ENCODE assay signal across 1 mouse cellular context in genomic region chr19:10183299-10183983, GRCm38 (mm10).
TF ChIP-seq lines count a peak whose summit lies in the region.

No protein-coding gene starts in this region.

TF ChIP-seq in MEL, 35 proteins besides CTCF, POLR2A, EP300 and RAD21:
- TF ChIP-seq TCF12 (IDR thresholded peaks at IDR 0.05; ENCODE audit: low read depth, low read length): no peak
- no peak for TF ChIP-seq E2F4 (IDR thresholded peaks at IDR 0.05; ENCODE audit: borderline replicate concordance, low read depth, low read length)
- TF ChIP-seq TBP (IDR thresholded peaks at IDR 0.05; ENCODE audit: low read depth, low read length): 0 out of 2 replicates have a peak, but pooled peaks have one; percentile 38
- TF ChIP-seq USF1 (IDR thresholded peaks at IDR 0.05; ENCODE audit: low read depth, low read length): no peak
- no peak for TF ChIP-seq ZNF384 (IDR thresholded peaks at IDR 0.05; ENCODE audit: low read depth, low read length)
- TF ChIP-seq MYB (IDR thresholded peaks at IDR 0.05; ENCODE audit: low read depth, low read length): 0 out of 2 replicates have a peak, but pooled peaks have one; percentile 17
- no peak for TF ChIP-seq RCOR1 (IDR thresholded peaks at IDR 0.05; ENCODE audit: low read depth, low read length)
- TF ChIP-seq GABPA (IDR thresholded peaks at IDR 0.05; ENCODE audit: low read depth, low read length): no peak
- TF ChIP-seq MAZ (IDR thresholded peaks at IDR 0.05; ENCODE audit: low read depth, low read length): no peak
- TF ChIP-seq ZMIZ1 (IDR thresholded peaks at IDR 0.05; ENCODE audit: low read depth, low read length): no peak
- TF ChIP-seq NELFE (IDR thresholded peaks at IDR 0.05; ENCODE audit: low read depth, low read length): peak; percentile 30; the same call in 1 of the 2 replicates
- TF ChIP-seq MXI1 (IDR thresholded peaks at IDR 0.05; ENCODE audit: low read depth, low read length): peak; percentile 82
- no peak for TF ChIP-seq JUND (IDR thresholded peaks at IDR 0.05; ENCODE audit: low read depth, low read length)
- TF ChIP-seq POLR2AphosphoS5 (IDR thresholded peaks at IDR 0.05; ENCODE audit: borderline replicate concordance, low read depth, low read length): no peak
- TF ChIP-seq HCFC1 (IDR thresholded peaks at IDR 0.05; ENCODE audit: low read depth, low read length): peak; percentile 71
- TF ChIP-seq MYC (IDR thresholded peaks at IDR 0.05; ENCODE audit: low read depth, low read length): 0 out of 2 replicates have a peak, but pooled peaks have one; percentile 23
- 0 out of 2 replicates have a peak, but pooled peaks have one; percentile 29 for TF ChIP-seq ETS1 (IDR thresholded peaks at IDR 0.05; ENCODE audit: low read depth, low read length)
- peak; percentile 47 for TF ChIP-seq SIN3A (IDR thresholded peaks at IDR 0.05; ENCODE audit: low read length)
- TF ChIP-seq POLR2AphosphoS2 (IDR thresholded peaks at IDR 0.05; ENCODE audit: low read length): peak; percentile 28; the same call in 1 of the 2 replicates
- no peak for TF ChIP-seq ZKSCAN1 (IDR thresholded peaks at IDR 0.05; ENCODE audit: low read depth, low read length)
- no peak for TF ChIP-seq BHLHE40 (IDR thresholded peaks at IDR 0.05; ENCODE audit: borderline replicate concordance, low read depth, low read length)
- no peak for TF ChIP-seq CHD1 (IDR thresholded peaks at IDR 0.05; ENCODE audit: low read depth, low read length)
- no peak for TF ChIP-seq TAL1 (IDR thresholded peaks at IDR 0.05; ENCODE audit: low read length)
- peak; percentile 31; the same call in 1 of the 2 replicates for TF ChIP-seq MAX (IDR thresholded peaks at IDR 0.05; ENCODE audit: low read length)
- TF ChIP-seq MAFK (IDR thresholded peaks at IDR 0.05; ENCODE audit: borderline replicate concordance, low read depth, low read length): no peak
- TF ChIP-seq USF2 (IDR thresholded peaks at IDR 0.05; ENCODE audit: borderline replicate concordance in 1 of 2, insufficient read depth in 1 of 2, low read depth in 1 of 2, low read length in 2 of 2): no peak
